Mouse (Mus musculus) embryonic fibroblast, embryonic 13.5 days (primary cell): Measurements from ENCODE around the gene 1810055G02Rik.

Source experiments
- CTCF ChIP-seq: IDR thresholded peaks from 2 replicates; pipeline ENCODE4 v1.5.1; 2011; ENCODE audit warnings: mild to moderate bottlenecking, control low read depth, low read length, moderate library complexity, borderline replicate concordance; ENCODE audit not compliant: insufficient read depth
- POLR2A ChIP-seq: IDR thresholded peaks from 2 replicates; pipeline ENCODE4 v1.6.1; 2011; ENCODE audit warnings: low read depth, mild to moderate bottlenecking, control low read depth, low read length, moderate library complexity

GRCm38 (mm10) chr19:3714381-3714780, 6.3 kb downstream of the 1810055G02Rik start:
- TF ChIP-seq CTCF (no peak), POLR2A (no peak)
